Mouse (Mus musculus) left cerebral cortex, postnatal 4 days (tissue): ENCODE measurements around the gene Slc38a6. TPM values are rescaled to one million over a fixed set of nuclear protein-coding genes. Genes with fewer than 3 reads are reported as not detected.

Experiments used
- DNase-seq: peaks from one replicate; pipeline ENCODE4 v3.0.0-alpha.2; 2022
- intact Hi-C: fragments of 180-260 bp; cut with DNase I; formaldehyde crosslinking; loops from one replicate; pipeline ENCODE4 v1.15.1; 2025
- total RNA-seq, 2 experiments: library from RNA; stranded (reverse); gene quantifications; 2 replicates each; pipeline ENCODE4 v1.2.3; 2021

The Slc38a6 gene
- total RNA-seq, 2 experiments from 2014 or later, result 16.1 to 18.4 TPM

DNA sequence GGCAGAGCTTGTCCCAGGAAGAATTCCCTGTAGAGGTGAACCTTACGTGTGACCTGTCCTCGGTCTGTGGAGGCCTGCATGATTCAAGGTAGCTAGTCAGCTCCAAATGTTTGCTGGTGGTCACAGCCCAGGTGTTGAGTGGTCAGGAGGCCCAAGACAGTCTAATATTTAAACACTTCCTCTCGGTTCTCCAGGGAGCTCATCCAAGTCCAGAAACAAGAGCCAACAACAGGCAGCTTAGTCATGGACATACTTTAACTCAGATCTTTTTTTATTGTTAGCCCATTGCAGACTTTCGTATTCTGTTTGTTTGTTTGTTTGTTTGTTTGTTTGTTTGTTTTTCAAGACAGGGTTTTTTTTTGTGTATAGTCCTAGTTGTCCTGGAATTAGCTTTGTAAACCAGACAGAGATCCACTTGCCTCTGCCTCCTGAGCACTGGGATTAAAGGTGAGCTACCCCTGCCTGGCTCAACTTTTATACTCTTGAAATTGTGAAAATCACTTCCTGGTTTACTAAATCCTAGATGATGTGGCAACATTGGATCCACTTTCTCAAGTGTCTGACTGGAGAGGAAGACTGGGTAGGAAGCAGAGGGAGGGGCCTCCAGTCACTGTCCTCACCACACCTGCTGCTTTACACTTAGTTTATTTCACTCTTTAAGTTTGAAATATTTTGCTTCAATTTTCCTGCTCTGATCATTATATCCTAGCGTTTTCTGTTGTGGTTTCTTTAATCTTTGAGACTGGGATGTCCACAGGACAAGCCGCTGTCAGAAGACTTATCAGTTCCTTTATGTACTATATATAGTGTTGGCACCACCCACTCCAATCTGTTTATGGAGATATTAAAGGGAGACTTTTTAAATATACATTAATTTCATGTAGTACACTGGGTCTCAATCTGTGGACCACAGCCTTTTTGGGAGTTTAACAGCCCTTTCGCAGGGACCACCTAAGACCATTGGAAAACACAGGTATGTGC lies 31.4 kb downstream of the Slc38a6 start:
- intact Hi-C loops, result no loop called here
- DNase-seq, result no peak

- no peak for DNase-seq
- intact Hi-C loops, result no loop called here
Observed at GRCm38 (mm10) chr12:73324180-73324586, 37.6 kb downstream of the Slc38a6 start.

DNA sequence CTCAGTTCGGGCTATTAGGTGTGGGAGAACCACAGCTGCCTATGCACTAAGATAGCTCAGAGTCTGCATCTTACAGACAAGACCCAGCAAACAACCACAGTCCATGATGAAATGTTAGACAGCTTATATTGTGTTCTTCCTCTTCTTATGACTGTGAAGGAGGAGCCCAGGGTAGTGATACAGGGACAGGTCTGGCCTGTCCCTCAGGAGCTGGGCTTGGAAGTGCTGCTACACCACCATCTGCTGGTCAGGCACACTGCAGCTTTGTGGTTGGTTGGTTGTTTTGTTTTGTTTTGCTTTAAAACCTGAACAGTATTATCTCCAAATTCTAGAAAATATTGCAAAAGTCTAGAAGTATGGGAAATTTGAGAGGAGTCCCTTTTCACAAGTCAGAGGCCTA lies 38.2 kb downstream of the Slc38a6 start:
- intact Hi-C loops, result no loop called here

GRCm38 (mm10) chr12:73325181-73325580 lies 38.6 kb downstream of the Slc38a6 start:
- intact Hi-C loops, result no loop called here
- DNase-seq, result no peak

More for the DNA sequence above, 38.2 kb downstream of the Slc38a6 start:
- DNase-seq, result no peak

DNA sequence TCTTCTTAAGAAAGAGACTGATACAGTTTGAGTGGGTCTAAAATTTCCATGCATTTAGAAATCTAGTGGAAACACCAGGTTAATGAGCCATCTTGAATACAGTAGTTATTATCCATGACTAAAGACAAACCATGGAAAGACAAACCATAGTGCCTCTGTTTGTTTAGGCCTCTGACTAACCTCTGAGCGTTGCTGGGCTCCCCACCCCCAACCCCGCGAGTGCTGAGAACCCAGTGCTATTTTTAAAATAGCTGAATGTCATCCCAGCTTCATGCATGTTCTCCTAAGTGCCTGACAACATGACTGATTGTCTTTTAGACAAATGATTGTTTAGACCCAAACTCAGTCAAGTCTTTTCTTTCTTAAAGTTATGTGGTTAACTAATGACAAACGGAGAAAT lies 39.0 kb downstream of the Slc38a6 start:
- DNase-seq, result no peak
- intact Hi-C loops, result no loop called here

- intact Hi-C loops, result no loop called here
Observed at GRCm38 (mm10) chr12:73327381-73327780, 40.8 kb downstream of the Slc38a6 start.

GRCm38 (mm10) chr12:73328448-73329167 lies 42.0 kb downstream of the Slc38a6 start:
- no peak for DNase-seq
- intact Hi-C loops, result no loop called here

More at GRCm38 (mm10) chr12:73327381-73327780, 40.8 kb downstream of the Slc38a6 start:
- no peak for DNase-seq

- intact Hi-C loops, result no loop called here
- DNase-seq, result no peak
Observed at GRCm38 (mm10) chr12:73330236-73330635, 43.7 kb downstream of the Slc38a6 start.

GRCm38 (mm10) chr12:73332701-73333100 lies 46.1 kb downstream of the Slc38a6 start:
- intact Hi-C loops, result no loop called here
- no peak for DNase-seq

GRCm38 (mm10) chr12:73334051-73334551 lies 47.5 kb downstream of the Slc38a6 start:
- intact Hi-C loops, result no loop called here
- peak; percentile 82 for DNase-seq

- intact Hi-C loops, result no loop called here
- no peak for DNase-seq
Observed at GRCm38 (mm10) chr12:73337127-73337526, 50.5 kb downstream of the Slc38a6 start.

- intact Hi-C loops, result no loop called here
- DNase-seq, result no peak
Observed at GRCm38 (mm10) chr12:73340642-73341293, 54.2 kb downstream of the Slc38a6 start.

- intact Hi-C loops, result no loop called here
- DNase-seq, result no peak
Observed at GRCm38 (mm10) chr12:73341703-73342663, 55.4 kb downstream of the Slc38a6 start.

DNA sequence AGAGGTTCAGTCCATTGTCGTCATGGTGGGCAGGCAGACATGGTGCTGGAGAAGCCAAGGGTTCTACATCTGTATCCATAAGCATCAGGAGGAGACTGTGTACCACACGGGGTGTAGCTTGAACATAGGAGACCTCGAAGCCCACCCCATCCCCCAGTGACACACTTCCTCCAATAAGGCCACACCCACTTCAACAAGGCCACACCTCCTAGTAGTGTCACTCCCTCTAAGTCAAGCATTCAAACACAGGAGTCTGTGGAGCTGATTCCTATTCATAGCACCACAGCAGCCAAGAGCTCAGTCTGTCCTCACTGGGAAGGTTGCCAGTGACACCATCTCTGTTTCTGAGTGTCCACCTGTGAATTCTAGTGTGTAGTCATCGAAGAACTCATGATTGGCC lies 57.7 kb downstream of the Slc38a6 start:
- no peak for DNase-seq
- intact Hi-C loops, result no loop called here

- intact Hi-C loops, result no loop called here
- DNase-seq, result no peak
Observed at GRCm38 (mm10) chr12:73345157-73345556, 58.6 kb downstream of the Slc38a6 start.

DNA sequence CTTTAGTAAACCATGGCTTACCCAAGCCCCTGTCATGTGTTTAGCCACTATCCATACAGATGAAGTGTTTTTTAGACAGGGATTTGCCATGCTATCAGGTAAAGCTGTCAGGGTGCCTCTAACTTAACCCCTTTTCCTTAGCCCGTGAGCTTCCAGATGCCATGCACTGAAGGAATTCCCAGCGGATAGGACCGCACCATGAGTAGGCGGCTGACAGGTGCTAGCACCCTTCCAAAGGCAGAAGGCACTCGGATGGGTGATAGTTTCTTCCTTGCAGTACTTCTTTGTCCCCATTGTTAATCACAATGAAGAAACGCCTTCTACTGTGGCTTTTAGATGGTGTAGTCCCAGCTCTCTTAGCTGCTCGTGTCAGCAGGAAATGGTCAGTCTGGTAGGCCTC lies 60.6 kb downstream of the Slc38a6 start:
- intact Hi-C loops, result no loop called here
- DNase-seq, result no peak

GRCm38 (mm10) chr12:73350466-73350865 lies 63.9 kb downstream of the Slc38a6 start:
- intact Hi-C loops, result no loop called here
- DNase-seq, result no peak

DNA sequence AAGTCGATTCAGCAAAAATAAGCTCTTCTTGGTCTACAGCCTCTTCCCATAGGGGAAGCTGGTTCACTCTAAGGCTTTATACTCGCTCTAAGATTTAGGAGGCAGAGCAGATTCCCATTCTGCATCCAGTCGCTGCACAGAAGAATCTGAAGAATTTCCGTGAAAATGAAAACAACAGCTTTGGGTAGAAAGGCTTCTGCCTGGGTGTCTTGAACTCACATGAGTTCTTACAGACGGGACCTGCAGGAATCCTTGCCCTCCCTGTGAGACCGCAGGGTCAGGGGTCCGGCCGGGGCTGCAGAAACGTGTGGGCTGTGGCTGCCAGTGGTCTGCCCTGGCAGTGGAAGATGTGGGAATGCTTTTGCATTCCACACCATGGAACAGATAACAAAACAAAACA lies 64.4 kb downstream of the Slc38a6 start:
- intact Hi-C loops, result no loop called here

GRCm38 (mm10) chr12:73351746-73352145 lies 65.2 kb downstream of the Slc38a6 start:
- intact Hi-C loops, result no loop called here
- DNase-seq, result no peak

More for the DNA sequence above, 64.4 kb downstream of the Slc38a6 start:
- no peak for DNase-seq

GRCm38 (mm10) chr12:73353362-73353761 lies 66.8 kb downstream of the Slc38a6 start:
- peak; percentile 71 for DNase-seq
- intact Hi-C loops, result no loop called here
